In the genomic region with DNA sequence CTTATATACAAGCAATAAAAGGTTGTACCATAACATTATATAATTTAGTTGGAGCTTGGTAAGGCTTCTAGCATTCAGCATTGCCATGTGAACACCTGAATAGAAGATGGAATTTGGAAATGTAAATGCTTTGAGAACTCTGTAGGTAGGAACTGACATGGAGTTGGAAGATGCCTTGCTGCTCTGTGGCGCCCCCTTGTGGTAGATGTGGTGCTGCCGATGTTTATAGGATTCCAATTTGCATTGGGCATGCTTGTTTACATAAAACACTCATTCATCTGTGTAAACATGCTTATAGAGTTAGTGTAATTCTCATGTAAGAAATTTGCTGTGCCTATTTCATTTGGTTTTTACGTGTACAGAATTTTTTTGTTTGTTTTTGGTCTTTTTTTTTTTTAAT, we compare ENCODE assay signal across 9 mouse cellular contexts.
DNase-seq lines count a peak whose midpoint lies in the region; ATAC-seq and TF ChIP-seq lines count a peak whose summit lies in the region.
"Had no signal": no experiment of that assay in that cellular context is flagged by ENCODE, and none has a peak within 500 bp of the region (broad histone marks: within the 10 kb centered on the region; RNA-seq: fewer than 3 reads in every experiment).

No protein-coding gene starts in this region.

- no peak overlapping the region for H3K27ac ChIP-seq in midbrain, embryonic 10.5 days (replicated peaks)
- H3K27ac ChIP-seq in midbrain, embryonic 13.5 days, result no peak overlapping the region

- in situ Hi-C loops in Patski (cut with MboI; ENCODE audit: low pct_unique_long_range_greater_than_20kb), result loop anchor here (5.0 kb wide), 1 partner anchor 182 kb away; no protein-coding TSS in a partner anchor

- DNase-seq in midbrain, embryonic 10.5 days (ENCODE audit: low spot score), result peak; percentile 79
- no peak for DNase-seq in Patski (ENCODE audit: low read depth, low spot score)
- DNase-seq in cerebellum, adult 8-10 months, result peak; percentile 81
- peak; percentile 56 to 73 for DNase-seq in gastrocnemius, postnatal 4 days (ENCODE audit: low spot score in 2 of 2)
- peak; percentile 85 for DNase-seq in left cerebral cortex, postnatal 4 days
- DNase-seq in retina, adult 2 months (ENCODE audit: low read depth, low spot score), result peak; percentile 42
- no peak for DNase-seq in Muller cell, postnatal 12 days (ENCODE audit: inconsistent ontology term)

- H3K9me3 ChIP-seq in midbrain, embryonic 10.5 days (replicated peaks), result no peaks in the 10 kb centered on the region
- H3K9me3 ChIP-seq in midbrain, embryonic 13.5 days, result no peaks in the 10 kb centered on the region
- H3K9me3 ChIP-seq: neural tube, embryonic 13.5 days had no signal

- H3K4me1 ChIP-seq in midbrain, embryonic 10.5 days, result peaks cover 74% of the 10 kb centered on the region
- H3K4me1 ChIP-seq in midbrain, embryonic 13.5 days (replicated peaks), result peaks cover 63% of the 10 kb centered on the region

- no peaks in the 10 kb centered on the region for H3K36me3 ChIP-seq in midbrain, embryonic 10.5 days
- no peaks in the 10 kb centered on the region for H3K36me3 ChIP-seq in midbrain, embryonic 13.5 days
- H3K36me3 ChIP-seq: neural tube, embryonic 13.5 days had no signal

- CTCF ChIA-PET in Patski (lab: Charles Lee), result interaction anchor here (0.7 to 1.0 kb wide), 3 partner anchors 11 to 19 kb away, joined by 3 read pairs; no protein-coding TSS in a partner anchor

- H3K4me3 ChIP-seq in midbrain, embryonic 10.5 days, result no peak overlapping the region
- H3K4me3 ChIP-seq in midbrain, embryonic 13.5 days (replicated peaks), result no peak overlapping the region
- H3K4me3 ChIP-seq: neural tube, embryonic 13.5 days had no signal

- H3K9ac ChIP-seq in midbrain, embryonic 13.5 days (replicated peaks), result no peak overlapping the region
- H3K9ac ChIP-seq: neural tube, embryonic 13.5 days had no signal

- no peak for ATAC-seq in midbrain, embryonic 13.5 days
- ATAC-seq in Patski, result no peak

- intact Hi-C loops in left cerebral cortex, postnatal 4 days (cut with DNase I), result loop anchor here (5.0 kb wide), 1 partner anchor 182 kb away; no protein-coding TSS in a partner anchor

- 29% methylated on average over 3 of the region's 3 CpGs for WGBS in midbrain, embryonic 10.5 days
- WGBS in midbrain, embryonic 13.5 days, result 27% methylated on average over 3 of the region's 3 CpGs

- POLR2A ChIA-PET in Patski (lab: Charles Lee), result interaction anchor here (0.7 kb wide), 1 partner anchor 17 kb away, joined by 3 read pairs; no protein-coding TSS in a partner anchor

- no peak overlapping the region for H3K4me2 ChIP-seq in midbrain, embryonic 13.5 days (replicated peaks)

- H3K27me3 ChIP-seq in midbrain, embryonic 10.5 days (ENCODE audit: low read depth, poor library complexity, severe bottlenecking), result no peaks in the 10 kb centered on the region
- no peaks in the 10 kb centered on the region for H3K27me3 ChIP-seq in midbrain, embryonic 13.5 days
- no peaks in the 10 kb centered on the region for H3K27me3 ChIP-seq in Patski
- H3K27me3 ChIP-seq: neural tube, embryonic 13.5 days had no signal

- TF ChIP-seq CTCF in Patski (IDR thresholded peaks at IDR 0.05), result peak; percentile 90

Comparison
In these comparisons a context has a peak if more than half of its experiments do, and no peak if none do; other contexts are left out.
1. DNase-seq: peak in midbrain, embryonic 10.5 days (single experiment), cerebellum, adult 8-10 months (single experiment), gastrocnemius, postnatal 4 days (2 of 2), left cerebral cortex, postnatal 4 days (single experiment) and retina, adult 2 months (single experiment); none in Patski (single experiment) and Muller cell, postnatal 12 days (single experiment).